Mouse (Mus musculus) E14TG2a.4 (cell line): ENCODE measurements around the gene Ndst2.

Experiments
- H3K27me3 ChIP-seq: 2 replicates; pipeline ENCODE4 v1.6.1; 2014; ENCODE audit warnings: low read length, control low read depth; ENCODE audit not compliant: insufficient read depth
- H3K36me3 ChIP-seq: 2 replicates; pipeline ENCODE4 v1.6.1; 2014; ENCODE audit warnings: low read length, control low read depth; ENCODE audit not compliant: insufficient read depth
- H3K4me1 ChIP-seq: replicated peaks from 2 replicates; pipeline ENCODE4 v1.6.1; 2014; ENCODE audit warnings: low read depth, low read length, control low read depth
- H3K4me3 ChIP-seq: replicated peaks from 2 replicates; pipeline ENCODE4 v1.5.1; 2014; ENCODE audit warnings: mild to moderate bottlenecking, low read length
- H3K9me3 ChIP-seq: 2 replicates; pipeline ENCODE4 v1.6.1; 2014; ENCODE audit warnings: low read length, control low read depth
- CTCF ChIP-seq: conservative IDR thresholded peaks from 2 replicates; pipeline ENCODE4 v1.5.1; 2014; ENCODE audit warnings: low read length
- NANOG ChIP-seq: IDR thresholded peaks from 2 replicates; pipeline ENCODE4 v1.6.1; 2014; ENCODE audit warnings: borderline replicate concordance, low read length, mixed read lengths
- POU5F1 ChIP-seq: IDR thresholded peaks from 2 replicates; pipeline ENCODE4 v1.6.1; 2014; ENCODE audit warnings: low read length, borderline replicate concordance

Ndst2 gene

DNA sequence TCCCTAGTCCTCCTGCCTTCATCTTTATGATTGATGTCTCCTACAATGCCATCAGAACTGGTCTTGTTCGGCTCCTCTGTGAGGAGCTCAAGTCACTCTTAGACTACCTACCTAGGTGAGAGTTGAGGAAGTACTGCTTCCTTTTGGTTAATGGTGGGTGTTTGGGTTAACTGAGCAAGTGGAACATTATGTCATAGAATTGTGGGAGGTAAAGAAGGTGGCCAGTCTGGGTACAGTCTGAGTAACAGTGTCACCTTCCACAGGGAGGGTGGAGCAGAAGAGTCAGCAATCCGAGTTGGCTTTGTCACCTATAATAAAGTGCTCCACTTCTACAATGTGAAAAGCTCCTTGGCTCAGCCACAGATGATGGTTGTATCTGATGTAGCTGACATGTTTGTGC, 45.4 kb downstream of the Ndst2 start:
- TF ChIP-seq CTCF (no peak), NANOG (no peak), POU5F1 (no peak)

DNA sequence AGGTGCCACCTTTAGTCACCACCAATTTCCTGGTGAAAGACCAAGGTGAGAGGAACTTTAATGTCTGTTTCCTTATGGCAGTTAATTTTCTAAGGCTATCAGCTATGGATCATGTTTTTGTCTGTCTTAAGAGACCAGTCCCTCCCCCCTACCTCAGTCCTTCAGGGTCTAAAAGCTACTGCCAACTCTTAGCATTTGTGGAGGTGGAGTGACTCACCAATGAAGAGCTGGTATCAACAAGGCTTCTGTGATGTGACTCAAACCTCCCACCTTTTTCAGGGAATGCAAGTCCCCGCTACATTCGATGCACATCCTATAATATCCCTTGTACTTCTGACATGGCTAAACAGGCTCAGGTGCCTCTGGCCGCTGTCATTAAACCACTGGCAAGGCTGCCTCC, 47.8 kb downstream of the Ndst2 start:
- peaks cover 100% of the 10 kb centered on the region for H3K36me3 ChIP-seq
- TF ChIP-seq CTCF (no peak), NANOG (no peak), POU5F1 (no peak)
- H3K9me3 ChIP-seq, result no peaks in the 10 kb centered on the region
- H3K4me1 ChIP-seq, result peaks cover 17% of the 10 kb centered on the region
- no peaks in the 10 kb centered on the region for H3K27me3 ChIP-seq
- H3K4me3 ChIP-seq, result no peak overlapping the region

More for the DNA sequence above, 45.4 kb downstream of the Ndst2 start:
- H3K4me1 ChIP-seq, result peaks cover 6% of the 10 kb centered on the region
- peaks cover 100% of the 10 kb centered on the region for H3K36me3 ChIP-seq
- no peaks in the 10 kb centered on the region for H3K27me3 ChIP-seq
- H3K4me3 ChIP-seq, result no peak overlapping the region
- H3K9me3 ChIP-seq, result no peaks in the 10 kb centered on the region

DNA sequence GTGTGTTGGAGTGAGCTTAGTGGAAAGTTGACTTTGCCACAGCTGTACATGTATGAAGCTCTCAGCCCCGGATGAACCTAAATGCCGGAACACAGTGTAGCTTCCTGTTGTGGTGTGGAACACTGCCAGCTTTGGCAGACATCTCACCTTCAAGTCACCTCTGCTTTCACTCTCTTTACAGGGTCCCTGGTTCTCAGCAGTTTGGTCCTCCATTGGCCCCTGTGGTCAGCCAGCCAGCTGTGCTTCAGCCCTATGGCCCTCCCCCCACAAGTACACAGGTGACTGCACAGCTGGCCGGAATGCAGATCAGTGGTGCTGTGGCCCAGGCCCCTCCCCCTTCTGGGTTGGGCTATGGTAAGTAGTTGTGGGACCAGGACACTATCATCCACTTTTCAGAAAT, 51.9 kb downstream of the Ndst2 start:
- Histone ChIP-seq H3K27me3 (no peaks in the 10 kb centered on the region), H3K9me3 (no peaks in the 10 kb centered on the region)

DNA sequence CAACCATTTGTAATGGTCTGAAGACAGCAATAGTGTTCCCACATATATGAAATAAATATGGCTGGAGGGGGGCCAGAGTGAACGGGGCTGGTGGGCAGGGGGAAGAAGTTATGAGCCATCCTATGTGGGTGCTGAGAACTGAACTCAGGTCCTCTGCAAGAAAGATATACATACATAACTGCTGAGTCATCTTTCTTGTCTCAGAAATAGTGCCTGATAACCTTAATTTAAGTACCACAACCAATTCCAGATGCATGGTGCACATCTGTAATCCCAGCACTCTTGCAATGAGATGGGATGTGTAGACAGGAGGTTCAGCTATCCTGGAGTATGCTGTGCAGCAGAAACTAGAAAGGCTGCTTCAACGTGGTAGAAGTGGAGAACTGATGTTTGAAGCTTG, 52.6 kb downstream of the Ndst2 start:
- Histone ChIP-seq H3K27me3 (no peaks in the 10 kb centered on the region), H3K36me3 (peaks cover 100% of the 10 kb centered on the region), H3K4me1 (peaks cover 17% of the 10 kb centered on the region), H3K4me3 (no peak overlapping the region), H3K9me3 (0 out of 2 replicates have a peak, but pooled peaks cover 2% of the 10 kb centered on the region)
- TF ChIP-seq NANOG (no peak), CTCF (no peak), POU5F1 (no peak)

More for the DNA sequence above, 51.9 kb downstream of the Ndst2 start:
- TF ChIP-seq CTCF (no peak), NANOG (no peak), POU5F1 (no peak)
- H3K4me3 ChIP-seq, result no peak overlapping the region
- H3K4me1 ChIP-seq, result peaks cover 17% of the 10 kb centered on the region
- H3K36me3 ChIP-seq, result peaks cover 100% of the 10 kb centered on the region

DNA sequence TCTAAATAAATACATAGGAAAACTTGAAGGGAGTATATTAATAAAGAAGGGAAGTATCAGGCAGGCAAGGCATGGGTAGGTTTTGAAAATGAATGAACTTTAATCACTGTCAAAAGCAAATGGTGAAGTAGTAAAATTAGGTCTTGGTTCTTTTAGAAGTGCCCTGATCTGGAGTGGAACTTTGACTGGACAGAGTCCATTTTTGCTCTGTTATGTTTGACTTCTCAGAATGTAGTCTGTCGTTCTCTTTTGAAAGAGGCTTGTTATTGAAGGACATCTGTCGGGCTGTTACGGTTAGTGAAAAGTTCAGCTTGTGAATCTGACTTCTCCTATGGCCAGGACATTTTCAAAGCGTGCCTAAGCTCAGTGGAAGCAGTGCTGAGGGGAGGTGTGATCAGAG, 56.5 kb downstream of the Ndst2 start:
- Histone ChIP-seq H3K27me3 (no peaks in the 10 kb centered on the region), H3K36me3 (peaks cover 75% of the 10 kb centered on the region), H3K4me3 (no peak overlapping the region), H3K9me3 (peaks cover 17% of the 10 kb centered on the region), H3K4me1 (peaks cover 26% of the 10 kb centered on the region)
- no peak for TF ChIP-seq NANOG

DNA sequence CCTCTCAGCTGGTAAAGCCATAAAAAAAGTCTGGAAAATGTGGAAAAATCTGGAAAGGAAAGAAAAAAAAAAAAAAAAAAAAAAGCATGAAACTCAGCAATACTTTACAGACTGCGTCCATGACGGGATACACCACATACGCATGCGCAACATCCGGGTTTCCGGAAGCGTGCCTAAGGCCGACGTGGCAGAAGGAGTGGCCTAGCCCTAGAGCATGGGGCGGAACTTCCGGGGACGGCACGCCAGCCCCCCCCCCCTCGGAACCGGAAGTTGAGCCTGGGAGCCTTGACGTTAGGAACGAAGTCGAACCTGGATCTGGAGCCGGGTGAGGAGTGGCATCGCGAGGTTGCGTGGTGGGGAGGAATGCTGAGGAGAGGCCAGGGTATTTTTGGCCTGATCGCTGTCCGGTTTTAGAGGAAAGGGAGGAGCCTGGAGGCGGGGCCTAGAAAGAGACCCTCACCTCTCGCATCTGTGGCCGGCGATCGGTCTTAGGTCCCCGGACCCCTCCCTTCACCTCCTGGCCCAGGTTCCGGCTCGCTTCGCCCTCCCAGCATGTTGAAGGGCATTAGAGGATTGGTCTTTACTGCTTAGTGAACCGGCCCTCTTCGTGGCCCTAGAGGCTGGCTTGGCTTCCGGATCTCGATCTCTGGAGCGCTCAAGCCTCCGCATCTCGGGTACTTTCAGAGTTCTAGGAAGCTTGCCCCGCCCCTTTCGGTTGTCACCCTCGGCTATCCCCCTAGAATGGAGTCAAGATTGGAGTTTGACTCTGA, 60.1 kb downstream of the Ndst2 start, which contains the start of gene Sec24c:
Sec24c (plus strand) TSS at position 245 of the 770 bp plus-strand sequence.
- H3K9me3 ChIP-seq, result peaks cover 17% of the 10 kb centered on the region
- TF ChIP-seq CTCF (no peak), NANOG (no peak)
- H3K36me3 ChIP-seq, result peaks cover 42% of the 10 kb centered on the region
- peak within 1 kb of the TSS; percentile 95 for H3K4me3 ChIP-seq
- peaks cover 4% of the 10 kb centered on the region for H3K27me3 ChIP-seq
- peaks cover 18% of the 10 kb centered on the region for H3K4me1 ChIP-seq

DNA sequence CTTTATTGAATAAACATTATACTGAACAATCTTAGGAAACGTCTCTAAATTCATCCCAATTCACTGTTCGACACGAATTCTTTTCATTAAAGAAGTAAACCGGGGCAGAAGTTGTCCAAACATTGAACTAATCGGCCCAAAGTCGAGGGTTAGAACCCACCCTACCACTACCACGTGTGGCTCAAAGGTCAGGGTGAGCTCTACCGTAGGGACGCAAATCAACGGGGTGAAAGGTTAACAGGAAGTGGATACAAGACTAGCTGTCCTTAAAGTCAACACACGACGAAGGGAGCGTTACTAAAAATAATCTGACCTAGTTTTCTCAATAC, 60.7 kb downstream of the Ndst2 start:
- peaks cover 6% of the 10 kb centered on the region for H3K27me3 ChIP-seq
- no peak for TF ChIP-seq POU5F1
- peaks cover 37% of the 10 kb centered on the region for H3K36me3 ChIP-seq
- H3K9me3 ChIP-seq, result peaks cover 17% of the 10 kb centered on the region
- peaks cover 18% of the 10 kb centered on the region for H3K4me1 ChIP-seq
- H3K4me3 ChIP-seq, result peak overlapping the region; percentile 95
